Mouse (Mus musculus): ENCODE measurements around the gene Chrnb2. TPM values are rescaled to one million over a fixed set of nuclear protein-coding genes. Genes with fewer than 3 reads are reported as not detected.

Chrnb2 gene
- total and polyA plus RNA-seq, 3 experiments, result 1.6 to 4.0 TPM; not detected in 1

DNA sequence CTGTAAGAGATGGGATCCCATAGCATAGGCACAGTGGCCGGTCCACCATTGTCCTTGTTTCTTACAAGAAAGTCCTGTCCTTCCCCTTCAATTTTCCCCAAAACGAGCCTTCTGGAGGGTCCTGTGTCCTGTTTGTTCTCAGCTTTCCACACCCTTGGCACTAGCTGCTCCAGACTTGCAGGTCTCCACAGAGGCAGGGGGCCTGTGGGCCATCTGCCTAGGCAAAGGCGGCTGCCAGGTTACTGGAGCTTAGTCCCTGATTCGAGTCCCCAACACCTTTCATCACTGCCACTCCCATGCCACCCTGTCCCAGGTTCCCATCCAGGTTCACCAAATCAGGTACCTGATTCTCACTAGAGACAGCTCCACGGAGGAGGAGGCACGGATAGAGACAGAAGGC is 9.1 kb downstream of the Chrnb2 start:
- Histone ChIP-seq H3K9ac (ENCODE audit: control insufficient read depth, low read depth, low read length, poor library complexity, severe bottlenecking) (no peak overlapping the region), H3K36me3 (ENCODE audit: control insufficient read depth in 1 of 2, insufficient read depth in 2 of 2, low read length in 2 of 2) (no peaks in the 10 kb centered on the region), H3K27me3 (ENCODE audit: control insufficient read depth in 1 of 2, insufficient read depth in 2 of 2, low read length in 2 of 2) (no peaks in the 10 kb centered on the region), H3K9me3 (replicated peaks; ENCODE audit: insufficient read depth, low read length) (no peaks in the 10 kb centered on the region), H3K4me3 (ENCODE audit: control insufficient read depth in 1 of 2, insufficient read depth in 1 of 2, low read depth in 2 of 2, low read length in 2 of 2) (no peak overlapping the region), H3K4me1 (ENCODE audit: control insufficient read depth in 1 of 2, insufficient read depth in 2 of 2, low read length in 2 of 2) (no peaks in the 10 kb centered on the region), H3K79me2 (ENCODE audit: control insufficient read depth, insufficient read depth, low read length, poor library complexity) (no peaks in the 10 kb centered on the region), H3K27ac (ENCODE audit: control insufficient read depth, low read depth, low read length) (no peak overlapping the region)
- DNase-seq (ENCODE audit: low read depth, low spot score), result no peak
- no peak for TF ChIP-seq EP300 (IDR thresholded peaks at IDR 0.05; ENCODE audit: low read depth in 1 of 2, low read length in 2 of 2)
- TF ChIP-seq POLR2A (IDR thresholded peaks at IDR 0.05; ENCODE audit: control insufficient read depth in 1 of 2, insufficient read depth in 1 of 2, low read depth in 1 of 2, low read length in 2 of 2, poor library complexity in 1 of 2), result no peak
- no peak for TF ChIP-seq CHD2 (IDR thresholded peaks at IDR 0.05; ENCODE audit: low read length)
- TF ChIP-seq KAT2A (conservative IDR thresholded peaks at IDR 0.05; ENCODE audit: low read depth, low read length), result no peak
- TF ChIP-seq MYB (IDR thresholded peaks at IDR 0.05; ENCODE audit: low read depth, low read length), result no peak
- TF ChIP-seq MXI1 (IDR thresholded peaks at IDR 0.05; ENCODE audit: low read depth, low read length), result no peak
- TF ChIP-seq NRF1 (IDR thresholded peaks at IDR 0.05; ENCODE audit: insufficient read depth, low read depth, low read length, poor library complexity, severe bottlenecking), result no peak
- no peak for TF ChIP-seq USF1 (IDR thresholded peaks at IDR 0.05; ENCODE audit: low read depth, low read length)

DNA sequence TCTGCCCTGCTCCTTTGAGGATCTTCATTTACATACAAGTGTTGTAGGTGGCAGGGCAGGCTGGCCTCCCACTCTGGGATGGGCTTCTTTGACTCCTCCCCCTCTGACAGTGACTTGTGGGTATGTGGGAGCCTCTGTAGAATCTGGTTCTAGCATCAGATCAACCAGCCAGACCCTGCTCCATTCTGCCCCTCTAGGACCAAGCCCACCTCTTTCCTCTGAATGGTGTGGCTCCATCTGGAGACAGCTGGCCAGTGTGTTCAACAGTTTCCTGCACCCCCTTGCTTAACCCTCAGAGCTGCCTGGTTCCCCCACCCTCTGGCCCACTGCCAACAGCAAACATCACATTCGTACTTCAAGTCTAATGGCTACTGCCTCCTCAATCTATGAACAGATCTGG is 12.1 kb downstream of the Chrnb2 start:
- Histone ChIP-seq H3K36me3 (ENCODE audit: control insufficient read depth in 1 of 2, insufficient read depth in 2 of 2, low read length in 2 of 2) (no peaks in the 10 kb centered on the region; a peak in 1 of 4 replicates), H3K4me3 (ENCODE audit: control insufficient read depth in 1 of 2, insufficient read depth in 1 of 2, low read depth in 2 of 2, low read length in 2 of 2) (no peak overlapping the region), H3K27me3 (ENCODE audit: control insufficient read depth in 1 of 2, insufficient read depth in 2 of 2, low read length in 2 of 2) (no peaks in the 10 kb centered on the region), H3K27ac (ENCODE audit: control insufficient read depth, low read depth, low read length) (no peak overlapping the region), H3K9me3 (replicated peaks; ENCODE audit: insufficient read depth, low read length) (no peaks in the 10 kb centered on the region), H3K4me1 (ENCODE audit: control insufficient read depth in 1 of 2, insufficient read depth in 2 of 2, low read length in 2 of 2) (no peaks in the 10 kb centered on the region), H3K79me2 (ENCODE audit: control insufficient read depth, insufficient read depth, low read length, poor library complexity) (no peaks in the 10 kb centered on the region), H3K9ac (ENCODE audit: control insufficient read depth, low read depth, low read length, poor library complexity, severe bottlenecking) (no peak overlapping the region)
- peak; percentile 50 for DNase-seq (ENCODE audit: low read depth, low spot score)
- no peak for TF ChIP-seq NELFE (IDR thresholded peaks at IDR 0.05; ENCODE audit: low read depth, low read length)
- TF ChIP-seq POLR2AphosphoS2 (IDR thresholded peaks at IDR 0.05; ENCODE audit: low read length), result no peak
- no peak for TF ChIP-seq EP300 (IDR thresholded peaks at IDR 0.05; ENCODE audit: low read depth in 1 of 2, low read length in 2 of 2)
- TF ChIP-seq GATA1 (IDR thresholded peaks at IDR 0.05; ENCODE audit: low read depth, low read length), result no peak
- no peak for TF ChIP-seq MAZ (IDR thresholded peaks at IDR 0.05; ENCODE audit: low read depth, low read length)
- TF ChIP-seq ZC3H11A (IDR thresholded peaks at IDR 0.05; ENCODE audit: low read depth, low read length), result no peak
- no peak for TF ChIP-seq CTCF (IDR thresholded peaks at IDR 0.05 in 2 of 3, conservative IDR thresholded peaks at IDR 0.05 in 1 of 3; ENCODE audit: control insufficient read depth in 1 of 3, insufficient read depth in 1 of 3, low read depth in 2 of 3, low read length in 3 of 3, poor library complexity in 1 of 3, severe bottlenecking in 1 of 3)
- no peak for TF ChIP-seq GABPA (IDR thresholded peaks at IDR 0.05; ENCODE audit: low read depth, low read length)
- TF ChIP-seq MYC (IDR thresholded peaks at IDR 0.05; ENCODE audit: low read depth, low read length), result no peak
- no peak for TF ChIP-seq TAL1 (IDR thresholded peaks at IDR 0.05; ENCODE audit: low read length)
- TF ChIP-seq ZMIZ1 (IDR thresholded peaks at IDR 0.05; ENCODE audit: low read depth, low read length), result no peak
- TF ChIP-seq MEF2A (IDR thresholded peaks at IDR 0.05; ENCODE audit: extremely low read depth, insufficient replicate concordance, low read depth, low read length, poor library complexity, severe bottlenecking), result no peak
- no peak for TF ChIP-seq SMC3 (IDR thresholded peaks at IDR 0.05; ENCODE audit: low read depth, low read length)
- TF ChIP-seq POLR2A (IDR thresholded peaks at IDR 0.05; ENCODE audit: control insufficient read depth in 1 of 2, insufficient read depth in 1 of 2, low read depth in 1 of 2, low read length in 2 of 2, poor library complexity in 1 of 2), result no peak; a peak in 1 of 4 replicates
